Mouse (Mus musculus) mouse embryonic stem cell (cell line): Measurements from ENCODE around the gene Sema4d.

Experiments used
- in situ Hi-C, 2 experiments: fragments of 300-500 bp; cut with MboI; formaldehyde crosslinking; loops; 1 replicate in 1 of 2; 3 replicates in 1 of 2; pipeline ENCODE4 v1.14.3; 2019 to 2020; ENCODE audit warnings: low sequenced_read_pairs in 2 of 2, low pct_unique_long_range_greater_than_20kb in 1 of 2, mixed read lengths in 1 of 2; ENCODE audit not compliant: unreplicated experiment in 1 of 2

Sema4d gene

DNA sequence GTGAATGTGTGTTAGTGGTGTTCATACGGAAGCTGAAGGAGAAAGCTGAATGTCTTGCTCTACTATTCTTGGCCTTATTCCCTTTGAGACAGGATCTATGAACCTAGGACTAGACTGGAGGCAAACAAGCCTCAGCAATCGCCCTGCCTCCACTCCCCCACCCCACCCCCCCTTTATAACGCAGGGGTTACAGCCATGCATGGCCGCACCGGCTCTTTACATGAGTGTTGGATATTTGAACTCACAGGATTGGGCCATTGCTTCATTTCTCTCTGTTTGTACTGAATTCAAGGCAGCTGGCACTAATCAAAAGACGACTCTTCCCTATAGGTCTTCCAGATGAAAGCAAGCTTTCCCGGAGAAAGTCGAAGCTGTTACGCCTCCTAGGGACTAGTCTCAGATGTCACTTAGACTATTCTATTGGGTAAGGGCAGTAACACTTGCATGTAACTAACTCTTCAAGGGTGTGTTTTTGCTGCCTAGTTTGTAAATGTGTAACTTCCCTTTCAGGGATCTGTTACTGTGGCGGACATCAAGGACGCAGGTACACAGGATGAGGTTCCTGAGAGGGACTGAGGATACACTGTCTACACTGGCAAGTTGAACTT lies 151.3 kb downstream of the Sema4d start:
- in situ Hi-C loops = no loop called here

DNA sequence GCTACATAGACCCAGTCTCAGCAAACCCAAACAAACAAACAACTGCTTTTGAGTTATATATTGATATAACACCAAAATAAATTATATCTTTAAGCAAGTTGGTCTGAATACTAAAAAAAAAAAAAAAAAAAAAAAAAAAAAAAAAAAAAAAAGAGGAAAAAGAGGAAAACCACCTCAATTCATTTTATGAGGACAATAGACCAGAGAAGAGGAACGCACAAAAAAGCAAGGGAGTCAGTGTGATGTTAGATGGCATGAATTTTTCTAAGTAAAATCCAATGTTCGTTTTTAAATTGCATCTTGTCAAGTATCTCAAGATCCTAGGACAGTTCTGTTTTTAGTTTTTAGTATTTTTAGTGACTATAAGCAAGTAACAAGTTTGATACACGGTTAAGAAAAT lies 152.1 kb downstream of the Sema4d start:
- in situ Hi-C loops = no loop called here

DNA sequence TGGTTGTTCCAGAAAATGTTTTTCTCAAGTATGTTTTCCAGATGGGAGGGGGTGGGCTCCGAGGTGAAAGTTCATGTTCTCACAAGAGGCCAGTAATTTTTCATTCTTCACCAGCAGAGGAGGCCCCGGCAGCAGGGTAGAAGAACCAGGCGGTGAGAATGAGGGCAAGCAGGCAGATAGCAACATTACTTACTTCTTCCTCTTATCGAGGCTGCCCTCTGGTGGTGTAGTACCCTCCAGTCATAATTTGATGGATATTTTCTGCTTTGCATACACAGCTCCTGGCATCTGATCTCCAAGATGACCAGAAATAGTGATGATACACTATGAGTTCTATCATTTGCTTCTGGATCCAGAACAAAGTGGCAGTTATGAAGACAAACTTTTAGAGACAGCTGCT lies 154.6 kb downstream of the Sema4d start:
- in situ Hi-C loops = no loop called here
